ENCODE assay signal across 10 mouse cellular contexts in genomic region chr1:35926191-35927048, GRCm38 (mm10).
DNase-seq lines count a peak whose midpoint lies in the region; ATAC-seq and TF ChIP-seq lines count a peak whose summit lies in the region.
"Had no signal": no experiment of that assay in that cellular context is flagged by ENCODE, and none has a peak within 500 bp of the region (broad histone marks: within the 10 kb centered on the region; RNA-seq: fewer than 3 reads in every experiment).

No protein-coding gene starts in this region.

- H3K9me3 ChIP-seq in lung, postnatal 0 days (ENCODE audit: low read length), result no peaks in the 10 kb centered on the region
- H3K9me3 ChIP-seq in intestine, embryonic 16.5 days (ENCODE audit: control insufficient read depth, low read length), result no peaks in the 10 kb centered on the region
- H3K9me3 ChIP-seq: neural tube, embryonic 15.5 days had no signal

- no peaks in the 10 kb centered on the region; the same call in 1 of the 2 replicates for H3K4me1 ChIP-seq in lung, postnatal 0 days (ENCODE audit: insufficient read depth, low read depth, low read length)
- peaks cover 24% of the 10 kb centered on the region for H3K4me1 ChIP-seq in intestine, embryonic 16.5 days (ENCODE audit: control insufficient read depth, insufficient read depth, low read length)
- peaks cover 8% of the 10 kb centered on the region; the same call in 1 of the 2 replicates for H3K4me1 ChIP-seq in small intestine, adult 2 months (ENCODE audit: control insufficient read depth, insufficient read depth, insufficient read length, low read length)
- H3K4me1 ChIP-seq: neural tube, embryonic 15.5 days had no signal

- peak; percentile 34 for DNase-seq in embryo, embryonic 11 days
- no peak for DNase-seq in embryo, embryonic 9.5 days (ENCODE audit: extremely low spot score)
- peak; percentile 21 for DNase-seq in lung, postnatal 0 days (ENCODE audit: low spot score)
- DNase-seq in lung, postnatal 36 days, result no peak
- DNase-seq in layer of hippocampus, postnatal 25 days (ENCODE audit: extremely low spot score in 1 of 2, low spot score in 1 of 2), result no peak
- DNase-seq: cerebellum, postnatal 36 days had no signal

- no peak overlapping the region for H3K27ac ChIP-seq in lung, postnatal 0 days (ENCODE audit: low read length)
- H3K27ac ChIP-seq in intestine, embryonic 16.5 days (ENCODE audit: low read length), result peak overlapping the region; percentile 42; the same call in 1 of the 2 replicates
- 0 out of 2 replicates have a peak overlapping the region, but pooled peaks have one; percentile 22 for H3K27ac ChIP-seq in small intestine, adult 2 months (ENCODE audit: insufficient read depth, low read depth, low read length)
- H3K27ac ChIP-seq: neural tube, embryonic 15.5 days had no signal

- H3K4me2 ChIP-seq in lung, postnatal 0 days (replicated peaks; ENCODE audit: low read depth, low read length), result no peak overlapping the region
- H3K4me2 ChIP-seq in intestine, embryonic 16.5 days (ENCODE audit: low read depth, low read length), result no peak overlapping the region
- H3K4me2 ChIP-seq: neural tube, embryonic 15.5 days had no signal

- H3K36me3 ChIP-seq in lung, postnatal 0 days (ENCODE audit: insufficient read depth, low read length), result no peaks in the 10 kb centered on the region
- H3K36me3 ChIP-seq in intestine, embryonic 16.5 days (ENCODE audit: control insufficient read depth, insufficient read depth, low read length), result no peaks in the 10 kb centered on the region
- H3K36me3 ChIP-seq in small intestine, adult 2 months (ENCODE audit: control insufficient read depth, insufficient read depth, low read length), result no peaks in the 10 kb centered on the region
- H3K36me3 ChIP-seq: neural tube, embryonic 15.5 days had no signal

- no peak overlapping the region for H3K4me3 ChIP-seq in lung, postnatal 0 days (ENCODE audit: low read depth, low read length)
- no peak overlapping the region for H3K4me3 ChIP-seq in intestine, embryonic 16.5 days (ENCODE audit: low read length)
- no peak overlapping the region for H3K4me3 ChIP-seq in small intestine, adult 2 months (ENCODE audit: low read depth, low read length)
- H3K4me3 ChIP-seq: neural tube, embryonic 15.5 days had no signal

- H3K27me3 ChIP-seq in lung, postnatal 0 days (replicated peaks; ENCODE audit: insufficient read depth, low read length), result no peaks in the 10 kb centered on the region
- H3K27me3 ChIP-seq in intestine, embryonic 16.5 days (replicated peaks; ENCODE audit: control insufficient read depth, insufficient read depth, low read length), result no peaks in the 10 kb centered on the region
- H3K27me3 ChIP-seq in small intestine, adult 2 months (ENCODE audit: control insufficient read depth, insufficient read depth, low read length), result no peaks in the 10 kb centered on the region
- H3K27me3 ChIP-seq: neural tube, embryonic 15.5 days had no signal

- no peak for TF ChIP-seq CTCF in lung, postnatal 0 days (IDR thresholded peaks at IDR 0.05)
- no peak for TF ChIP-seq CTCF in small intestine, adult 2 months (IDR thresholded peaks at IDR 0.05; ENCODE audit: extremely low read depth, insufficient read length, insufficient replicate concordance, low read depth, low read length)

- H3K9ac ChIP-seq in lung, postnatal 0 days (replicated peaks; ENCODE audit: low read depth), result no peak overlapping the region
- no peak overlapping the region for H3K9ac ChIP-seq in intestine, embryonic 16.5 days (ENCODE audit: low read depth, low read length)
- H3K9ac ChIP-seq: neural tube, embryonic 15.5 days had no signal

- 35% methylated on average over 5 of the region's 5 CpGs for WGBS in lung, postnatal 0 days
- WGBS in intestine, embryonic 16.5 days, result 36% methylated on average over 5 of the region's 5 CpGs
- 45% methylated on average over 5 of the region's 5 CpGs for WGBS in small intestine, adult 2 months

- ATAC-seq in lung, postnatal 0 days, result 0 out of 2 replicates have a peak, but pooled peaks have one; percentile 16
- peak; percentile 49; the same call in 1 of the 2 replicates for ATAC-seq in intestine, embryonic 16.5 days
- ATAC-seq in megakaryocyte-erythroid progenitor cell, adult 5-6 weeks (replicated peaks; ENCODE audit: low FRiP score, low TSS enrichment, poor library complexity, severe bottlenecking), result no peak

- no peak for TF ChIP-seq POLR2A in small intestine, adult 2 months (IDR thresholded peaks at IDR 0.05; ENCODE audit: low read depth, low read length)

- TF ChIP-seq EP300 in lung, postnatal 0 days (IDR thresholded peaks at IDR 0.05), result no peak

Comparison
In these comparisons a context has a peak if more than half of its experiments do, and no peak if none do; other contexts are left out.
1. DNase-seq: peak in embryo, embryonic 11 days (single experiment) and lung, postnatal 0 days (single experiment); none in embryo, embryonic 9.5 days (single experiment), lung, postnatal 36 days (single experiment) and layer of hippocampus, postnatal 25 days (0 of 2).